Mouse (Mus musculus) frontal cortex, adult (tissue): ENCODE measurements around the gene Smad3.

Experiments used
- ATAC-seq: cut with Nextera tagmentation; 2 replicates; pipeline ENCODE4 v1.9.2; 2017; ENCODE audit warnings: mild to moderate bottlenecking, moderate library complexity, mixed read lengths; ENCODE audit not compliant: low TSS enrichment

Smad3 gene

DNA sequence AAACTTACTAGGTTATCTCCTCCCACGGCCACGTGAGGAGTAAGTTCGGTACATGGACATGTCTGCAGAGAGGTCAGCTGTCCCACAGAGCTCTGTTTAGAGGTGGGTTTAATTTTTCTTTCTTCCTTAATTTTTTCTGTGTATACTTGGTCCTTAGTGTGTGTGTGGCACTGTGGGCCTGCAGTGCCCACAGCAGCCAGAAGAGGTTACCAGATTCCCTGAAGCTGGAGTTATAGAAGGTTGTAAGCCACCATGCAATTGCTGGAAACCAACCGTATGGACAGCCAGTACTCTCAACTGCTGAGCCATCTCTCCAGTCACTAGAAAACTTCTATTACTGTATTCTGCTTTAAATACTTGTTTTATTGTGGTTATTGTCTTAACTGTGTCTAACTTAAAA, 125.7 kb downstream of the Smad3 start:
- no peak for ATAC-seq

DNA sequence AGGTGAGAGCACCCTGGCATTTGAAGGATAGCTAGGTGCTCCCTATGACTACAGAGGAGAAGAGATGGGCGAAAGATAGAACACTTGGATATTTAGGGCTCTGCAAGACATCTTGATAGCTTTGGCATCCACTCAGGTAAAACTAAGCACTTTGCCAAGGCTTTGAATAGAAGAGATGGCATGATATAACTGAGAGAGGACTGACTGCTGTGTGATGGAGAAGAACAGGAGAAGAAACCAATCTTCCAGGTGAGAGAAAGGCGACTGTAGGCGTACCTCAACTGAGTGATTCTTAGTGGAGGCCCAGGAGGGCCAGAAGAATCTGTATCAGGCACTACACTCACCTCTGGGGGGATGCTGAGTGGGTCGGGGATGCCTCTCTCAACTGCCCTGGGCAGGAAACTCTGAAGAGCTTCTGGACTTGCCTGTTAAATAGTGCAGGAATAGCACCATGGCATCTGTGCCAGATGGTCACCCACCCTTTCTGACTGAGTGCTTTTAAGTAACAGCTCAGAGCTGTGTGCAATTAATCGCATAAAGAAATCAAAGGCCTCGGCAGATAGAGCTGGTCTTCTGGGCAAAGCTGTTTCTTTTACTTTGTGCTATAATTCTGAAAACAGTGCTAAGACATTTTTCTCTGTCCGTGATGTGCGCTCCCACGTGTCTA, 132.6 kb downstream of the Smad3 start:
- ATAC-seq = peak; percentile 51

DNA sequence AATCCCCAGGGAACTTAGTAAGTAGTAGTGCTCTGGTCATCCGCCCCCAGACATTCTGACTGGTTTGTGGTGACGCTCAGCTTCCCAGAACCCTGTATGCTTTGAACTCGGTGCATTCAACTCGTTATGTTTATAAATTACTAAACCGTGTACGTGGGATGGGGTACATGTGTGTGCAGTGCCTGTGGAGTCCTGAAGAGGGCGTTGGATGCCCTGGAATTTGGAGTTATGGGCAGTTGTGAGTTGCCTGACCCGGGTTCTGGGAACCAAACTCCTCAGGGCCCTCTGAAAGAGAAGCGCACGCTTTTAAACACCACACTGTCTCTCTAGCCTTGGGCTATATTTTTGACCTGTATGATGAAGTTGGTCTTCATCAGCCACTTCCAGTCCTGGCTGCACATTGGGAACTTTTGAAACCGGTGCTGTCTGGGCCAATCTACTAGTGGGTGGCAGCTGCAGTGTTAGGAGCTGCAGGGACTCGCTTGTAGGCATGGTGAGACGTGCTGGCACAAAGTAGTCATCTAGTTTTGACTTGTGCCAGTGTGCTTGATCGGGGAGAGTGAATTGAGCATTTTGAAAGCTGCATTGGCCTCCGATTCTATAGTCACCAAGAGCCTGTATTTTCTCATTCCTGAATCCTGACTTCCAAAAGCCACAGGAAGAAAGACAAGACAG, 133.8 kb downstream of the Smad3 start:
- peak; percentile 64 for ATAC-seq

DNA sequence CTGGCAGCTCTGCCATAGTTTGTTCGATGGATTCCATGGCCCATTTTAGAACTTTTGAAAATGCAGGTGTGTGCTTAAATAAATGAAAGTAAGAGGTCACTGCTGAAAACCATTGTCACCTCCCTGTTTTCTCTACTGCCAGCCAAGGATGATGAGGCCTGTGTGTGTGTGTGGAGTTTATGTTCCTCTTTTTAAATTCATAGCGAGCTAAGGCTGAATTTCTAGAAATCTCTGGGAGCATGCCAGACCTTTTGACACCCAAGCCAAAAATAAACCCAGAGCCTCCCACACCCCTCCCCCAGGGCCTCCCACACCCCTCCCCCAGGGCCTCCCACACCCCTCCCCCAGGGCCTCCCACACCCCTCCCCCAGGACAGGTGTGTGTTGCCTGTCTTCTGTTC, 139.8 kb downstream of the Smad3 start:
- ATAC-seq = no peak

DNA sequence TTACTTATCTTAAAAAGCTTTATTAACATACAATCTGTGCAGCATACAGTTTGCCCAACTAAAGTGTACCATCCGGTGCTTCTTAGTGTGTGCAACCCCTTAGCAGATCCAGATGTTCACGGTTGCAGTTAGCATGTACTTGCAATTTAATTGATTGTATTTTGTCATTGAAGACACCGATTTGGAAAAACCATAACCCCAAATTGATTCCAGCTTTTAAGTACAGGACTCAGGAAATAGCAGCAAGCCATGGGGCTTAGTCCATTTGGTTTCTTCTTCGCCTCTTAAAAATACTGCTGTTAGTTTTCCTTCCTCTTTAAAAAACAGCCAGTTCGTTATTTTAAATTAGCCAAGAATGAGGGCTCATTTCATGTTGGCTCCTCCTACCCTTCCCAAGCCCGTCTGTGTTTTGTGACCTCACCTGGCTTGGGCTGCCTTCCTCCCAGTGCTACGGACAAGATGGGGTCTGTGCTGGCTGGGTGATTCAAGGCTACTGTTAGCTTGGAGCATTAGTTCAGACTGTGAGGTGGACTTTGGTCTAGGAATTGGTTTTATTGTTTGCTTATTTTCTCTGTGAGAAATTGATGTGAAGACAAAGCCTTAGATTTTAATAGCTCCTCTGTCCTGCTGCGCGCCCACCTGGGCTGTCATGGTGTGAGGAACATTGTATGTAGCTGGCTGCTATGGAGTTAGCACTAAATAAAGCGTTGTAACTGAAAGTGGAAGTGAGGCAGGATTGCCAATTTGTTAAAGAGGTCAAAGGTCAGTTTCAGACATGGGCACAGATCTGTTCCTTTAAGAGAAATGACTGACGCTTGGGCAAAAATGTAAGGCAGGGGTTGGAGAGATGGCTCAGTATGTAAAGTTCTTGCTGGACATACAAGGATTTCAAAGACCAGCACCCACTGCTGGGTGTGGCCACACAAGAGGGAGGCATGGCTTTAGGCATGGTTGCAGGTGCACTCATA, 143.5 kb downstream of the Smad3 start:
- no peak for ATAC-seq

DNA sequence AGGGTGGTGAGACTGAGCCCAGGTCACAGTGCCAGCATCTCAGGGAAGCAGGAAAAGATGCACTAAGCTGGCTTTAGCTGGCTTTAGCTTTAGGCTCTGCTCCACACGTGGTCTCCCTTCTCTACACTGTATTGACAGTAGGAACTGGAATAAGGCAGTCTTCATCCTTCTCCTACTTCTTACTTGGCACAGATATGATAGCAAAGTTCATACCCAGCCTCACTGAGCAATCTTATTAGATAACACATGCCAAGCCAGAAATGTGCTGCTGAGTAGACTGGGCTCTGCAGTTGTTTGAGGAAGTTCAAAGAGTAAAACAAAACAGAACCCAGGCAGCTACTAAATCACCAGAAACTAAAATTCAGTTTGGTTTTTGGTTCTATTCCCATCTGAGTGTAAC, 144.2 kb downstream of the Smad3 start:
- ATAC-seq = no peak

DNA sequence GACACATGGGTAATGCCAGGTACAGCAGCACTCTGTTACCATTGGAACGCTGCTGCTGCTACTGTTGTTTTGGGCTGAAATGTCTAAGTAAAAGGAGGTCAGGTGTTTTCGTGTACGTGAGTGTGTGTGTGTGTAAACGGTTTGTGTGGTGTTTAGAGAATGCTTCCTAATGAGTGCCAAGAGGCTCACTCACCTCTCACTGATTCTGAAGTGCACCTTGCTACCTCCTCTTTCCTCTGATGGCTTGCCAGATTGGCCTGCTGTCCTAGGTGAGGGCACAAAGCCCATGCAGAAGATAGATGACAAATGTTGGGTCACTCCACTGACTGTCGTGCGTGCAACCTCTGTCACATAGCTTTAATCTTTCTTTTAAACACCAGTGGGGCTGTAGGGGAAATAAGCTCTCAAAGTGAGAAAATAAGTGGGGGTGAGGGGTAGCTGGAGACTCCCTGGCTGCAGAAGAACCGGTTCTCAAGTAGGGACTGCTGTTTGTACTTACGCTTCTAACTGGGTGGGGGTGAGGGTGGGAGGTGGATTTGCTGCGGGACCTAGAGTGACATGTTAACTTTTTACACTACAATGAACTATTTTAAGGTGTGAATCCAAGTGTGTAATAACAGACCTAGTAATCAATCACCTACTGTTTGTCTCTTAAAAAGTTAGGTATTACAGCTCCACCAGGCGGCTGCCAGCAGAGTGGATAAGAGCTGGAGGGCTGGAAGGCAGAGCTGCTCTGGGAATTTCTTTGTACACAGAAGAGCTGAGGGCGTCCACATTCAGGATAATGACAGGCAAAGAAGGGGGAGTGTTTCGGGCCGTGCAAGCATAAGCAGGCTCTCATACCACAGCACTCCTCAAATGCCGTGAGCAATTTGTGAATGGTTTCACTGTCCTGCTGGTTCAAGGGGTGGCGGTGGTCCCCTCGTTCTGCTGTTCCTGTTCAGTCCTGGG, 145.0 kb downstream of the Smad3 start:
- peak; percentile 61 for ATAC-seq

DNA sequence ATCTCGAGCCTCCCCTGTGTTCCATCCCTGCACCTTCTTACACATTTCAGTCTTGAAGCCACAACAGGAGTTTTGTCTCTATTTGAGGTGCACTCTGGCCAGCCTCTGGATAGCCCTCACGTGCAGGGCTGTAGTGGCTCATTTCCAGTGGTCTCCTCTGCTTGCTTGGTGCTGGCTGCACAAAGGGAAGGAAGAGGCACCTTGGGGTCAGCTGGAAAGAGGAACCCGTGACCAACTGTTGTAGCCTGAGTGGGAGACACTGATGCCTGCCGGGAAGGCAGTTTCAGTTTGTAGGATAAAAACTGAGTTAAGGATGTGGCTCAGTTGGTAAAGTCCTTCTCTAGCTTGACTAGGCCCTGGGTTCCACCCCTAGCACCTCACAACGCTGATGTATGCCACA, 145.8 kb downstream of the Smad3 start:
- ATAC-seq = no peak

DNA sequence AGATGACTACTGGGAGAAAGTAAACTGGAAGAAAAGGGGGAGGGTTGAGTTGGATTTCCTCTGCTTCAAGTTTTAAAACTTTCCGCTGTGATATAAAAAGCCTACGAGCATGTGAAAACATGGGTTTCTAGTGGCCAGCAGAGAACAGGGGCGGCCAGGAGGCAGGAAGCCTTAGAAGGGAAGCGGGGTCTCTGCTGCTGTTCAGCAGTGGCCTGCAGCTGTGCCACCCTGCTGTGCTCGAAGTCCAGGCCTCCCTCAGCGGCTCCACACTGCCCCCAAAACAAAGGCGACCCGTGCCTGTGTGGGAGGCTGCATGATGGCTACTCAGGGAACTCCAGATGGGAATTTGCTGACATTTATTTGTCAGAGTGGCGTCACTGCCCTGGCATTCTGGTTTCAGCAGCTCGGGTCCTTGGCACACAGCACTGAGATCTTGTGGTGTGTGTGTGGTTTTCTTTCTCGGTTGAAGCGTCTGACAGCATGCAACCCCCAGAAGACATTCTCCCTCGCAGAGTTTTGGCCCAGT, 146.9 kb downstream of the Smad3 start:
- peak; percentile 23; the same call in 1 of the 2 replicates for ATAC-seq

DNA sequence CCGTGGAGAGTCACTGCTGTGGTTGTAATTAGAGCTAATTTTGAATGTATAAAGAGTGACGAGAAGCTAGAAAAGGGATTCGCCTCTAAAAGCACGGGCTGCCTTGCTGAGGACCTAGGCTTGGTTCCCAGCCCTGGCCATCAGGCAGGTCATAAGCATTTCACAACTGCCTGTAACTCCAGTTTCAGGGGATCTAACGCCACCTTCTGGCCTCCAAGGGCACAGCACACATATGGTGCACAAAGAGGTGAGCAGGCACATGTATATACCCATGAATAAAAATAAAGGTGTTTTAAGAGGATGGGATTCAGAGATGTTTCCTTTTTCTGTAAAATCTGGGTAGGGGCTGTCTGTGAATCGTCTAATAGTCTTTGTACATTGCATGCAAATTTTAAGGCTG, 147.6 kb downstream of the Smad3 start:
- ATAC-seq = no peak

DNA sequence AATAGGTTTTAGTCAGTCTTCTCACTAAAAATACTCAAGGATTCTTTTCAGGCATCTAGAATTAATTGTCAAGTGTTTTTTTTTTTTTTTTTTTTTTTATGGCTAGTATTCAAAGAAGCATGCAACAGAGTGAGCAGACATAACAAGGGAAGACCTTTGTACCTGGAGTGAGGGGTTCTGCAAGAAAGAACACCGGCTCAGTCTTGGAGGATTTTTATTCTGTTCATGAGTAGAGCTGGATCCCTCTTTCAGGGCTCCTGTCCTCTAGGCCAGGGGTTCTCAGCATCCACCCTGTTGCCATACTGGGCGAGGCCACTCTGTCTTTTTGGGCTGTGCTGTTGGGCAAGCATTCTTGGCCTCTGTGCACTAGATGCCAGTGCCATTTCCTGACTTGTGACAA, 148.0 kb downstream of the Smad3 start:
- no peak for ATAC-seq

DNA sequence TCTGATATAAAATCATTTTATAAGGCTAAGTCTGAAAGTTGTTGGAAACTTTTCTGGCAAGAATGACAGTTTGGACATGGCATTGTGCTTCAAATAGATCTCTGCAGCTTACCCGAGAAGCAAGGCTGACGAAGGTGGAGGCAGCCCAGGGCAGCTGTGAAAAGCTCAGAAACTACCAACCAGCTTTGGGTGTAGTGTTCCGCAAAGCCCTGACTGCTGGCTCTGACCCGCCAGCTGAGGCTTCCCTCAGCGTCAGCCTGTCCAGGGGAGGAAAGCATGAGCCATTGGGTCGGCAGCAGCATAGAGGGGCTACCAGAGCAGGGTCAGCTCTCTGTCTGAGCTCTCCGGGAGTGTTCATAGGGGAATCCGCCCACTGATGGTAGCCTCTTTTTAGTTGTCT, 148.5 kb downstream of the Smad3 start:
- no peak for ATAC-seq

DNA sequence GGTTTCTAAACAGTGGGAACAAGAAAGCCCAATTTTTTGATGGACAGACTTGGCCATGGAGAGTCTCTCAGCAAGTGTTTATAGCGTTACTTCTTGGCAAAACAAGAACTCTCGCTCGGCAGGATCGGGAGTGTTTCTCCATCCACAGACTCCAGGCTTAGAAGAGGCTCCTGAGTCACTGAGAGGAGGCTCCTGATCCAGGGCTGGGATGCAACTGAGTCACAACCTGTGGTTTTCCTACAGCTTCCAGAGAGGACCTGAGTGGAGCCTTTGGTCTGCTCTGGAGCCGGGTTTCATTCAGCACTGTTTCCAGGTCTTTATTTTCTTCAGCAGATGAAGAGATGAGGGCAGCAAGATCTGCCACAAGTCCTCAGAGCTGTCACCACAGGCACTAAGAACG, 149.8 kb downstream of the Smad3 start:
- ATAC-seq = no peak

DNA sequence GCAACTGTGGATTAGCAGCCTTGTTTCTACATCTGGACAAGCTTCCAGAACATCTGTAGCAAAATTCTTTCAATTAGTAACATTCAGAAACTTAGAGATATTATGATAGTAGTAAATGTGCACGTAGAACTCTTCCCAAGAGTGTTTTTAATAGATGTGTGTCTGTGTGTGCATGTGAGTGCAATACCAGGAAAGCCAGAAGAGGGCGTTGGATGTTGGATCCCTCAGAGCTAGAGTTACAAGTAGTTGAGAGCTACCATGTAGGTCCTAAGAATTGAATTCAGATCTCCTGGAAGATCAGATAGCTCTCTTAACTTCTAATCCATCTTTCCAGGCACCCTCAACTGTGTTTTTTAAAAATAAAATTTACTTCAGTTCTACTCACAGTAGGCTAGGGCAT, 151.2 kb downstream of the Smad3 start:
- no peak for ATAC-seq

DNA sequence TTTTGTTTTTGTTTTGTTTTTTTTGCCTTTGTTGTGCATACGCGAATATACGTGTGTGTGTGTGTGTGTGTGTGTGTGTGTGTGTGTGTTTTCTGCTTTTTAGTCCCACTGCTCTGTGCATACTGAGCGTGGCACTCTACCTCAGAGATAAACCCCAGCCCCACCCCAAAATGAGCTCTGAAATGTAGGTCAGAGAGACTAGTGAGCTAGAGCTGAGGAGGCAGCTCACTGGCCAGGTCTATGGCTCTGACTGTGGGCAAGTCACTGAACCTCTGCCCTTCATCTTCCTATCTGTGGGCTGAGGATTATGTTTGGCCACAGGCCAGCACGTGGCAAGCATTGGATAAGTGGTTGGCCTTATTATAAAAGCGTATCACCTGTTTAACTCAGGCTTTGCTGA, 153.9 kb downstream of the Smad3 start:
- ATAC-seq = no peak

DNA sequence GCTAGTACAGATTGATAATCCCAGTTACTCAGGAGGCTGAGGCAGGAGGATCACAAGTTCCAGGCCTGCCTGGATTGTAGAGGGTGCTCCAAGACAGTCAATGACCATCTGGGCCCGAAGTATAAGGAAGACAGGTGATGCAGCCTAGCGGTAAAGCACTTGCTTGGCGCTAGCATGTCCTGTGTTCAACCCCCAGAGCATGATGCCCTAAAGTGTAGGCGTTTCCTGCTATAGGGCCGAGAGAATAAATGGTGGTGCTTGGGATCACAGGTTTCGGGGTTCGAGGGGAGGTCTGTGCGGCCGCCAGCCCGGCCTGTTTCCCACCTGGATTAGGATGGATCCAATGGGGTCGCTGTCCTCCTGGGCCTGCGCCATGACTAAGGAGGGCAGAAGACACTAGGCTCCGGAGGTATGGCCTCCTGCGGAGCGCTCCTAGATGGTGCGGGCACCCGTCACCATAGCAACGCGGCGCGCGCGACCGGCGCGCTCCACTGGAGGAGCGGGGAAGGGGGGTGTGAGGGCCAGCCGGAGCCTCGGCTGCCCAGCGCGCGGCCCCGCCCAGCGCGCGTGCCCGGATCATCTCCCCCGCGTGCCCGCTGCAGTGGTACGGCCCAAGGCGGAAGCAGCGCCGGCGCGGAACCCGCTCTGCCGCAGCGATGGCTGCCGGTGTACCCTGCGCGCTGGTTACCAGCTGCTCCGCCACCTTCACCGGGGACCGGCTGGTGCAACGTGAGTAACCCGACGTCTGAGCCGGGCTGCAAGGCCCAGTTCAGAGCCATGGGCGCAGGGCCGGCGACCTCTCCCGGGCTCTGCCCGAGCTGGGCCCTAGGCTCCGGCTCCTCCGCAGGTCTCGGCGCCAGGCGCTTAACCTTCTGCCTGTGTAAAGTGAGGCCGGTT, 155.5 kb downstream of the Smad3 start, which contains the start of the genes Iqch and Aagab:
Gene Iqch, minus strand, starts transcription at position 451 of the 897 bp plus-strand sequence.
Gene Aagab, plus strand, starts transcription at position 618 of the 897 bp plus-strand sequence.
- peak; percentile 97 for ATAC-seq
